Mouse (Mus musculus) liver, adult 2 months (tissue): ENCODE measurements around the gene Gmeb1.

ENCODE experiments used
- CTCF ChIP-seq: fragments of 200-500 bp; IDR thresholded peaks from 2 replicates; pipeline ENCODE4 v1.5.1; 2011; ENCODE audit warnings: low read depth, low read length, control low read depth
- POLR2A ChIP-seq: fragments of 200-500 bp; IDR thresholded peaks from 2 replicates; pipeline ENCODE4 v1.6.1; 2011; ENCODE audit warnings: low read length, control low read depth; ENCODE audit not compliant: insufficient read depth; ENCODE audit errors: extremely low read depth

DNA sequence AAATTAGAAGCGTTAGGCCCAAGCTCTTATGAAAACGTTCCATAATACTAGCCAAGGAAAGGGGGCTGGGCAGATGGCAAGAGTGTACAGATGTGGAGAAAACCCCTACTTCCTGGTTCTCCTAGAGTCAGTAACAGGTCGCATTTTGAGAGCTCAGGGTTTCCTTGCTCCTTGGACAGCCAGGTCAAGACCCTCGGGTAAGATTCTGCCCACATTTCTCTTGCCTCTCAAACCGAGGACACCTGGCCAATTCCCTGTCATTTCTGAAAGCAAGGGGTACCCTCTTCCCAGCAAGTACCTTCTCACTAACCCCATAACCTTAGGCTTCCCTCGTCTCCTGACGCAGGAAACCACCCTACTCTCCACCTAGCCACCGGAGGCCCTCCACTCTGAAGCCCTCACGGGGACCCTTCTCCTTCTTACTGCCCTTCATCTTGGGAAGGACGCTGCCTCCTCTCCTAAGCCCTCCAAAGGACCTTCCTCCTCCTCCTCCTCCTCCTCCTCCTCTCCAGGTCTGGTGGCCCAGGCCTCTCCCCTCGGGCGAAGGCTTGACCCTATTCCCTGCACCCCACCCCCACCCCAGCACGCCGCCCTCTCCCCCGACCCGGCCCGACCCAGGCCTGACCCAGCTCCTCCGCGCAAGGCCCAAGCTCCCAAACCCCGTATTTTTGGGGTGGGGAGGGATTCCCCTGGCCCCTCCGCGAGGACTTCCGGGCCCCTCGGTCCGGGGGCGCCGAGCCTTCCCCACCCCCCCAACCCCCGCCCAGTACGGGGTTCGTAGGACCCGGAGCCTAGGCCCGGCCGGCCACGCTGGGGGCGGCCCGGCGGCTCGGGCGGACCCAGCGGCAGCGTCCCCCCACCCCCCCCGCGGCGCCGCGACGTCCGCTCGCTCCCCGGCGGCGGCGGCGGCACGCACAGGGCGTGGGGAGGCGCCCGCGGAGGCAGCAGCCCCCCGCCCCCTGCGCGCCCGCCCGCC, 710 bp downstream of the Gmeb1 start:
- TF ChIP-seq CTCF (no peak), POLR2A (0 out of 2 replicates have a peak, but pooled peaks have one; percentile 30)
